Mouse (Mus musculus): ENCODE data around the gene Ciao1.

DNA sequence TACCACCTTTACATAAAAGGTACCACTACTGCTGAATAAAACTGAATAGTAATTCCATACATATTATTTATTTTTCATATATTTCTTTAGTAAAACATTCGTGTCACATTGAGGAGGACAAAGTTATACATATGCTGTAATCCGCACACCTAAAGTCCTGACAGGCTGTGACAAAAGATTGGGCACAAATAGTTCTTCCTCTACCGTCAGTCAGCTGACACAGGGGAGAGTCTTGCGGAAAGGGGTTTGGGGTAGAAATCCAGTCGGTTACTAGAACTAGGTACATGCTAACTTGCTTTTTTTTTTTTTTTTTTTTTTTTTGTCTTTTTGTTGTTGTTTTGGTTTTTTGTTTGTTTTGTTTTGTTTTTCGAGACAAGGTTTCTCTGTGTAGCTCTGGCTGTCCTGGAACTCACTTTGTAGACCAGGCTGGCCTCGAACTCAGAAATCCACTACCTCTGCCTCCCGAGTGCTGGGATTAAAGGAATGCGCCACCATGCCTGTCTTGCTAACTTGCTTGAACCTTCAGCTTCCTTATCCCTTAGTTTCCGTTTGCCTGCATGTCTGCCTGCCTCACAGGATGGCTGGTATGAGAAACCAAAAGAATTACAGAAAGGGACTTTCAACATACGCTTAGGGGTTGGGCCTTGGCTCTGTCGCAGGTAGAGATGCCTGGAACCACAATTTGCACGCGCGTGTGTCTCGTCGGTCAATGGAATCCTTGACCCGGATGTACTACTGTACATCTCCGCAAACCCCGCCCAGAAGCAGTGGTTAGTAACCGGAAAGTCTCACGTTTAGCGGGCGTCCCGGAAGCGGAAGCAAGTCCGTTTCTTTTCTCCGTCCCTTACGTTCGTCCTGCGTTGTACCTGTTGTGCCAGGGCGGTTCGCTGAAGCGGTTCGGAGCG, 39.8 kb downstream of the Ciao1 start, which contains the start of the genes 1810024B03Rik and Snrnp200:
- no peak for TF ChIP-seq CTCF (IDR thresholded peaks at IDR 0.05; ENCODE audit: borderline replicate concordance, control insufficient read depth, extremely low read depth, insufficient read depth, low read length, poor library complexity)
- 0 out of 2 replicates have a peak, but pooled peaks have one; percentile 62 for TF ChIP-seq POLR2A (IDR thresholded peaks at IDR 0.05; ENCODE audit: control insufficient read depth, extremely low read depth, insufficient read depth, low read length, poor library complexity)

Measured in thymus, adult 2 months (tissue).